Mouse (Mus musculus): ENCODE results near the gene Msl1. TPM values are rescaled to one million over a fixed set of nuclear protein-coding genes. Genes with fewer than 3 reads are reported as not detected.

Msl1 gene
- polyA plus RNA-seq (2012) = 72.9 and 73.6 TPM in 2 replicates

GRCm38 (mm10) chr11:98795015-98795713 is at the start of gene Msl1:
Msl1 (plus strand) TSS chr11:98795516.

GRCm38 (mm10) chr11:98774582-98775347 is 20.6 kb upstream of the Msl1 start, which contains the start of gene Nr1d1:
Nr1d1 (minus strand) TSS chr11:98775333.

GRCm38 (mm10) chr11:98804605-98805004 is 9.3 kb downstream of the Msl1 start, which contains the start of gene Casc3:
Casc3 (plus strand) TSS chr11:98804905.

GRCm38 (mm10) chr11:98836651-98837141 is 41.4 kb downstream of the Msl1 start, which contains the start of gene Rapgefl1:
Rapgefl1 (plus strand) TSS chr11:98836785.

Other genes starting within 250 kb of the Msl1 start
- 0.79 and 0.83 TPM in 2 replicates for gene Ikzf3, start 249.5 kb upstream of the Msl1 start, polyA plus RNA-seq (2012)
- gene Zpbp2, start 244.4 kb upstream of the Msl1 start, polyA plus RNA-seq (2012) = 0.17 and 0.28 TPM in 2 replicates
- gene Ormdl3, start 208.1 kb upstream of the Msl1 start, polyA plus RNA-seq (2012) = 22.3 and 28.1 TPM in 2 replicates
- 0.12 TPM in 1 of 2 replicates, not detected in the other for gene Lrrc3c, start 197.2 kb upstream of the Msl1 start, polyA plus RNA-seq (2012)
- not detected in 2 replicates for gene Gm12355, start 169.9 kb upstream of the Msl1 start, polyA plus RNA-seq (2012)
- gene Gsdma3, start 169.2 kb upstream of the Msl1 start, polyA plus RNA-seq (2012) = not detected in 2 replicates
- gene Gsdma2, start 148.8 kb upstream of the Msl1 start, polyA plus RNA-seq (2012) = not detected in 2 replicates
- gene Gsdma, start 131.2 kb upstream of the Msl1 start, polyA plus RNA-seq (2012) = 0.05 TPM in 1 of 2 replicates, not detected in the other
- 145 and 178 TPM in 2 replicates for gene Psmd3, start 113.0 kb upstream of the Msl1 start, polyA plus RNA-seq (2012)
- 0.08 and 0.45 TPM in 2 replicates for gene Csf3, start 94.3 kb upstream of the Msl1 start, polyA plus RNA-seq (2012)
- 92.5 and 107 TPM in 2 replicates for gene Med24, start 66.1 kb upstream of the Msl1 start, polyA plus RNA-seq (2012)
- 76.8 and 81.3 TPM in 2 replicates for gene Thra, start 54.9 kb upstream of the Msl1 start, polyA plus RNA-seq (2012)
- 6.6 and 10.2 TPM in 2 replicates for gene Nr1d1, start 20.2 kb upstream of the Msl1 start, polyA plus RNA-seq (2012)
- 35.5 and 41.4 TPM in 2 replicates for gene Casc3, start 9.4 kb downstream of the Msl1 start, polyA plus RNA-seq (2012)
- 0.75 and 1.0 TPM in 2 replicates for gene Rapgefl1, start 41.3 kb downstream of the Msl1 start, polyA plus RNA-seq (2012)
- gene Wipf2, start 68.1 kb downstream of the Msl1 start, polyA plus RNA-seq (2012) = 24.6 and 26.7 TPM in 2 replicates
- gene Cdc6, start 112.3 kb downstream of the Msl1 start, polyA plus RNA-seq (2012) = 2.5 and 3.2 TPM in 2 replicates
- 63.7 and 64.3 TPM in 2 replicates for gene Rara, start 132.3 kb downstream of the Msl1 start, polyA plus RNA-seq (2012)
- gene Gjd3, start 187.5 kb downstream of the Msl1 start, polyA plus RNA-seq (2012) = 0.11 TPM in 1 of 2 replicates, not detected in the other
- gene Top2a, start 228.7 kb downstream of the Msl1 start, polyA plus RNA-seq (2012) = 17.4 and 24.1 TPM in 2 replicates
- gene Igfbp4, start 245.7 kb downstream of the Msl1 start, polyA plus RNA-seq (2012) = 1,080 and 1,224 TPM in 2 replicates

Data from megakaryocyte-erythroid progenitor cell, adult 5 weeks (primary cell).